In the genomic region with DNA sequence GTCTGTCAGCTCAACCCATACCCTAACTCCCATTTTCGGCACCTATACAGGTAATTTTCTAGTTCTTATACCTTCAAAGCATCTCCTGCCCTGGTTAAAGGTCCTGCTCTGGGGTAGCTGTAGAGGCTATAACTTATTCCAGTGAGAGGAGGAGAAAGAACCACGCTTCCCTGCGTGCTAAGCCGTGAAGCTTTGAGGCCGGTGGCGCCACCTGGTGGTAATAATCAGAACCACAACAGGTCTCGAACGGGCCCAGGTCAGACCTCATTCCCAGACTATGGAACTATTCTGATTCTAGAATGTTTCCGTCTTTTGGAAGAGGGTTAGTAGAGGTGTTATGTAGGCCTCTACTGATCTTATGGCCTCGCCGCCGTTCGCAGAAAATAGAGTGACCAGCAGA, we compare ENCODE assay signal across 8 mouse cellular contexts. TPM values are rescaled to one million over a fixed set of nuclear protein-coding genes. Genes with fewer than 3 reads are reported as not detected.
DNase-seq lines count a peak whose midpoint lies in the region; ATAC-seq and TF ChIP-seq lines count a peak whose summit lies in the region.

No protein-coding gene starts in this region.

- H3K4me3 ChIP-seq in lung, embryonic 14.5 days (ENCODE audit: low read depth, low read length) = no peak overlapping the region

- H3K36me3 ChIP-seq in lung, embryonic 14.5 days (ENCODE audit: insufficient read depth) = no peaks in the 10 kb centered on the region

- H3K4me1 ChIP-seq in lung, embryonic 14.5 days (ENCODE audit: insufficient read depth) = peaks cover 18% of the 10 kb centered on the region

- peak; percentile 79 to 80 for DNase-seq in B cell, adult 2 months
- DNase-seq in NIH3T3 (ENCODE audit: low read depth) = peak; percentile 88
- peak; percentile 86 to 93 for DNase-seq in cerebellum, postnatal 36 days
- peak; percentile 88 for DNase-seq in heart, adult 8-10 months (ENCODE audit: low spot score)
- DNase-seq in layer of hippocampus, adult 11-12 months (ENCODE audit: low spot score) = peak; percentile 80
- peak; percentile 95 for DNase-seq in lung, embryonic 14.5 days
- peak; percentile 46 for DNase-seq in right cerebral cortex, adult 18-20 months
- DNase-seq in urinary bladder, postnatal 14 days (ENCODE audit: low spot score) = peak; percentile 81

- H3K9ac ChIP-seq in lung, embryonic 14.5 days = no peak overlapping the region

- 0 out of 2 replicates have a peak, but pooled peaks have one; percentile 22 for ATAC-seq in lung, embryonic 14.5 days (ENCODE audit: insufficient read depth)

- no peaks in the 10 kb centered on the region for H3K27me3 ChIP-seq in lung, embryonic 14.5 days (ENCODE audit: insufficient read depth, low read length)

- no peak overlapping the region for H3K4me2 ChIP-seq in lung, embryonic 14.5 days

- no peaks in the 10 kb centered on the region for H3K9me3 ChIP-seq in lung, embryonic 14.5 days (ENCODE audit: low read depth, low read length)

- peak; percentile 93 for TF ChIP-seq CTCF in lung, embryonic 14.5 days (IDR thresholded peaks at IDR 0.05; ENCODE audit: low read depth)

- WGBS in lung, embryonic 14.5 days = 30% methylated on average over 13 of the region's 13 CpGs

- H3K27ac ChIP-seq in lung, embryonic 14.5 days (ENCODE audit: low read depth) = no peak overlapping the region

RNA-seq across cellular contexts. Expression of a gene that starts 10.9 kb away (rescaled TPM):
- 1 to 10 TPM; 3.7 to 6.6 (median 6.3) TPM for total RNA-seq in heart, adult 8-10 months (2022)
- 7.9 and 9.3 TPM in 2 replicates for polyA plus RNA-seq in lung, embryonic 14.5 days (2014; fragmentation: Nextera tagmentation; extraction: Ambion mirVana)
